Mouse (Mus musculus): ENCODE data around the gene Nr1h3. TPM values are rescaled to one million over a fixed set of nuclear protein-coding genes. Genes with fewer than 3 reads are reported as not detected.

Nr1h3 gene
- total and polyA plus RNA-seq, 2 experiments from 2014 or later, result 1.5 to 1.6 TPM

- no peak overlapping the region for H3K4me3 ChIP-seq (ENCODE audit: low read depth, low read length)
- 94% methylated on average over 9 of the region's 9 CpGs for WGBS
- no peak for ATAC-seq
- no peak overlapping the region for H3K4me2 ChIP-seq (ENCODE audit: low read depth)
- no peak for TF ChIP-seq CTCF (IDR thresholded peaks at IDR 0.05; ENCODE audit: low read depth)
- H3K27me3 ChIP-seq (ENCODE audit: insufficient read depth, low read length), result no peaks in the 10 kb centered on the region
- peaks cover 55% of the 10 kb centered on the region for H3K36me3 ChIP-seq (ENCODE audit: insufficient read depth)
- no peak for DNase-seq
- no peak overlapping the region for H3K9ac ChIP-seq
- H3K9me3 ChIP-seq (ENCODE audit: low read length), result no peaks in the 10 kb centered on the region
- H3K4me1 ChIP-seq (ENCODE audit: insufficient read depth), result peaks cover 15% of the 10 kb centered on the region
- no peak overlapping the region for H3K27ac ChIP-seq (ENCODE audit: low read depth, low read length)
Observed at GRCm38 (mm10) chr2:91206254-91206775, 3.7 kb upstream of the Nr1h3 start.

- ATAC-seq (peak; percentile 60; the same call in 1 of the 2 replicates), DNase-seq (no peak)
- 15% methylated on average over 20 of the region's 20 CpGs for WGBS
- Histone ChIP-seq H3K27ac (ENCODE audit: low read depth, low read length) (peak overlapping the region; percentile 86), H3K9me3 (ENCODE audit: low read length) (no peaks in the 10 kb centered on the region), H3K36me3 (ENCODE audit: insufficient read depth) (peaks cover 28% of the 10 kb centered on the region), H3K4me2 (ENCODE audit: low read depth) (peak overlapping the region; percentile 66), H3K4me1 (ENCODE audit: insufficient read depth) (peaks cover 15% of the 10 kb centered on the region), H3K27me3 (ENCODE audit: insufficient read depth, low read length) (no peaks in the 10 kb centered on the region), H3K4me3 (ENCODE audit: low read depth, low read length) (peak overlapping the region; percentile 59), H3K9ac (peak overlapping the region; percentile 74)
- TF ChIP-seq CTCF (IDR thresholded peaks at IDR 0.05; ENCODE audit: low read depth), result no peak
Observed at GRCm38 (mm10) chr2:91202972-91203656, 480 bp upstream of the Nr1h3 start.

GRCm38 (mm10) chr2:91198888-91199287 lies 3.7 kb downstream of the Nr1h3 start:
- no peak overlapping the region for H3K9ac ChIP-seq
- peaks cover 11% of the 10 kb centered on the region for H3K4me1 ChIP-seq (ENCODE audit: insufficient read depth)
- TF ChIP-seq CTCF (IDR thresholded peaks at IDR 0.05; ENCODE audit: low read depth), result no peak
- no peak overlapping the region for H3K4me3 ChIP-seq (ENCODE audit: low read depth, low read length)
- H3K27ac ChIP-seq (ENCODE audit: low read depth, low read length), result no peak overlapping the region
- H3K27me3 ChIP-seq (ENCODE audit: insufficient read depth, low read length), result no peaks in the 10 kb centered on the region
- no peak for DNase-seq
- H3K36me3 ChIP-seq (ENCODE audit: insufficient read depth), result no peaks in the 10 kb centered on the region
- WGBS, result 84% methylated on average over 3 of the region's 3 CpGs
- no peaks in the 10 kb centered on the region for H3K9me3 ChIP-seq (ENCODE audit: low read length)
- ATAC-seq, result no peak
- no peak overlapping the region for H3K4me2 ChIP-seq (ENCODE audit: low read depth)

- H3K9me3 ChIP-seq (ENCODE audit: low read length), result no peaks in the 10 kb centered on the region
- no peaks in the 10 kb centered on the region for H3K27me3 ChIP-seq (ENCODE audit: insufficient read depth, low read length)
- no peak overlapping the region for H3K4me3 ChIP-seq (ENCODE audit: low read depth, low read length)
- H3K36me3 ChIP-seq (ENCODE audit: insufficient read depth), result no peaks in the 10 kb centered on the region
- H3K9ac ChIP-seq, result no peak overlapping the region
- H3K4me2 ChIP-seq (ENCODE audit: low read depth), result no peak overlapping the region
- H3K4me1 ChIP-seq (ENCODE audit: insufficient read depth), result no peaks in the 10 kb centered on the region; the same call in 1 of the 2 replicates
- TF ChIP-seq CTCF (IDR thresholded peaks at IDR 0.05; ENCODE audit: low read depth), result no peak
- DNase-seq (no peak), ATAC-seq (no peak)
- no peak overlapping the region for H3K27ac ChIP-seq (ENCODE audit: low read depth, low read length)
- WGBS, result 73% methylated on average over 3 of the region's 3 CpGs
Observed at GRCm38 (mm10) chr2:91196577-91197001, 6.0 kb downstream of the Nr1h3 start.

- no peaks in the 10 kb centered on the region for H3K27me3 ChIP-seq (ENCODE audit: insufficient read depth, low read length)
- peak overlapping the region; percentile 41; the same call in 1 of the 2 replicates for H3K9ac ChIP-seq
- H3K9me3 ChIP-seq (ENCODE audit: low read length), result no peaks in the 10 kb centered on the region
- WGBS, result under 1% methylated on average over 26 of the region's 27 CpGs
- peak overlapping the region; percentile 24 for H3K4me3 ChIP-seq (ENCODE audit: low read depth, low read length)
- ATAC-seq, result peak; percentile 89
- TF ChIP-seq CTCF (IDR thresholded peaks at IDR 0.05; ENCODE audit: low read depth), result peak; percentile 79
- peak; percentile 60 for DNase-seq
- no peaks in the 10 kb centered on the region for H3K4me1 ChIP-seq (ENCODE audit: insufficient read depth)
- H3K4me2 ChIP-seq (ENCODE audit: low read depth), result peak overlapping the region; percentile 52
- no peak overlapping the region for H3K27ac ChIP-seq (ENCODE audit: low read depth, low read length)
- no peaks in the 10 kb centered on the region for H3K36me3 ChIP-seq (ENCODE audit: insufficient read depth)
Observed at GRCm38 (mm10) chr2:91194624-91195332, 7.9 kb downstream of the Nr1h3 start.

- Histone ChIP-seq H3K27ac (ENCODE audit: low read depth, low read length) (no peak overlapping the region), H3K27me3 (ENCODE audit: insufficient read depth, low read length) (no peaks in the 10 kb centered on the region), H3K9me3 (ENCODE audit: low read length) (no peaks in the 10 kb centered on the region), H3K36me3 (ENCODE audit: insufficient read depth) (no peaks in the 10 kb centered on the region), H3K9ac (no peak overlapping the region), H3K4me1 (ENCODE audit: insufficient read depth) (no peaks in the 10 kb centered on the region), H3K4me3 (ENCODE audit: low read depth, low read length) (no peak overlapping the region), H3K4me2 (ENCODE audit: low read depth) (no peak overlapping the region)
- WGBS, result 89% methylated on average over 16 of the region's 16 CpGs
- no peak for DNase-seq
- ATAC-seq, result no peak
- TF ChIP-seq CTCF (IDR thresholded peaks at IDR 0.05; ENCODE audit: low read depth), result no peak
Observed at GRCm38 (mm10) chr2:91190501-91190900, 12.1 kb downstream of the Nr1h3 start.

GRCm38 (mm10) chr2:91187431-91187830 lies 15.2 kb downstream of the Nr1h3 start:
- no peak overlapping the region for H3K4me2 ChIP-seq (ENCODE audit: low read depth)
- no peak for TF ChIP-seq CTCF (IDR thresholded peaks at IDR 0.05; ENCODE audit: low read depth)
- WGBS, result 60% methylated on average over 4 of the region's 4 CpGs
- DNase-seq, result no peak
- H3K27me3 ChIP-seq (ENCODE audit: insufficient read depth, low read length), result no peaks in the 10 kb centered on the region
- no peak overlapping the region for H3K4me3 ChIP-seq (ENCODE audit: low read depth, low read length)
- no peak overlapping the region for H3K27ac ChIP-seq (ENCODE audit: low read depth, low read length)
- H3K9ac ChIP-seq, result no peak overlapping the region
- no peaks in the 10 kb centered on the region for H3K9me3 ChIP-seq (ENCODE audit: low read length)
- no peaks in the 10 kb centered on the region for H3K4me1 ChIP-seq (ENCODE audit: insufficient read depth)
- ATAC-seq, result no peak
- no peaks in the 10 kb centered on the region for H3K36me3 ChIP-seq (ENCODE audit: insufficient read depth)

Data from forebrain, postnatal 0 days (tissue).